Mouse (Mus musculus) brain, embryonic 14.5 days (tissue): Measurements from ENCODE around the gene Rassf3.

ENCODE experiments used
- CTCF ChIP-seq: fragments of 200-500 bp; IDR thresholded peaks from 2 replicates; pipeline ENCODE4 v1.5.1; 2012; ENCODE audit warnings: inconsistent platforms, mild to moderate bottlenecking, moderate library complexity, borderline replicate concordance; ENCODE audit not compliant: insufficient read depth, insufficient read length; ENCODE audit errors: extremely low read depth
- POLR2A ChIP-seq: fragments of 200-500 bp; IDR thresholded peaks from 2 replicates; pipeline ENCODE4 v1.6.1; 2012; ENCODE audit warnings: mild to moderate bottlenecking, inconsistent platforms, borderline replicate concordance; ENCODE audit not compliant: poor library complexity, insufficient read depth, insufficient read length, severe bottlenecking; ENCODE audit errors: extremely low read depth

DNA sequence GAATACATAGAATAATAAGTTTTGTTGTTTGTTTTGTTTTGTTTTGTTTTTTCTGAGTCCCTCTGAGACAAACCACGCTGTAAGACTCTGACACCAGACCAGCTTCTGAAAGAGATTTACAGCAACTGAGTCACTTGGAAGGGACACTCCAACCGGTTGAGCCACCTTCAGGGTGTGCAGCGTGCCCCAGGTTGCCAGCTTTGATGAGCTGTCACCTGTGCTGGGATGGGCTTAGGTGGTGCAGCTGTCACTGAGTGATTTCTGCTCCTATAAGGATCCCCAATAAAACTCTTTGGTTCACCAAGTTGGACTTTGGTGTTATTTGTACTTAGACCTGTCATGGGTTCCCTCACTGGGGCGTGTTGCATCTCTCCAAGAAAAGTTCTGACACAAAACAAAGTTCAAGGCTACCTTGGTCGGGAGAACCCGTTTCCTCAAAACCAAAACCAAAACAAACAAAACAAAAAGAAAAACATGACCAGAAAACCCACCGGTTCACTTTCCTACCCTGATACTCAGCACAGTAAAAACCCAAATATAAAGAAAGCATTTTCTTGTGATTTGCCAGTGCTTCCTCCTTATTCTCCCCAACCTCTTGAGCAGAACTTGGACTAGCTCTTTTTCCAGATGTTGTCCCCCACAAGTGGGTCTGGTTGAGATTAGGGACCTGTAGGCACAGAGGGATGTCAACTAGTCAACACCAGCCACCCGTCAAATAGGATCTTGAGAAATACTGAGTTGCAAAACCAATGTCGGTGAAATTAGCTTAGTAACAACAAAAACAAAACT lies 17.4 kb upstream of the Rassf3 start:
- TF ChIP-seq CTCF (no peak), POLR2A (no peak)
